Mouse (Mus musculus): Measurements from ENCODE around the gene Syn3. TPM values are rescaled to one million over a fixed set of nuclear protein-coding genes. Genes with fewer than 3 reads are reported as not detected.
A peak's percentile ranks its signal among the peaks of the same experiment; 100 is the strongest.

The Syn3 gene
- polyA plus RNA-seq, 1 experiment from 2014 or later = 0.99 TPM

- H3K9me3 ChIP-seq (replicated peaks; ENCODE audit: control insufficient read depth, low read length) = no peaks in the 10 kb centered on the region
- no peaks in the 10 kb centered on the region for H3K36me3 ChIP-seq (ENCODE audit: control insufficient read depth, insufficient read depth, low read length)
- no peak overlapping the region for H3K4me2 ChIP-seq
- no peak overlapping the region for H3K27ac ChIP-seq (ENCODE audit: low read depth, low read length)
- H3K4me1 ChIP-seq (ENCODE audit: control insufficient read depth, insufficient read depth, low read length) = peaks cover 18% of the 10 kb centered on the region
- H3K9ac ChIP-seq (ENCODE audit: low read depth, low read length) = no peak overlapping the region
- no peak for ATAC-seq (replicated peaks; ENCODE audit: insufficient number of reproducible peaks, low FRiP score, low TSS enrichment)
- 64% methylated on average over 8 of the region's 8 CpGs for WGBS (ENCODE audit: insufficient replicate concordance)
- H3K4me3 ChIP-seq (ENCODE audit: low read depth, low read length) = no peak overlapping the region
- H3K27me3 ChIP-seq (ENCODE audit: control insufficient read depth, insufficient read depth, low read length) = no peaks in the 10 kb centered on the region; the same call in 1 of the 2 replicates
Observed at GRCm38 (mm10) chr10:86363669-86364309, 134.9 kb downstream of the Syn3 start.

GRCm38 (mm10) chr10:86359699-86360098 is 139.0 kb downstream of the Syn3 start:
- Histone ChIP-seq H3K4me2 (no peak overlapping the region), H3K4me1 (ENCODE audit: control insufficient read depth, insufficient read depth, low read length) (0 out of 2 replicates have a peak, but pooled peaks cover 4% of the 10 kb centered on the region), H3K27ac (ENCODE audit: low read depth, low read length) (no peak overlapping the region), H3K9me3 (replicated peaks; ENCODE audit: control insufficient read depth, low read length) (no peaks in the 10 kb centered on the region), H3K27me3 (ENCODE audit: control insufficient read depth, insufficient read depth, low read length) (no peaks in the 10 kb centered on the region; the same call in 1 of the 2 replicates), H3K4me3 (ENCODE audit: low read depth, low read length) (no peak overlapping the region), H3K9ac (ENCODE audit: low read depth, low read length) (no peak overlapping the region), H3K36me3 (ENCODE audit: control insufficient read depth, insufficient read depth, low read length) (no peaks in the 10 kb centered on the region)
- 55% methylated on average over 4 of the region's 4 CpGs for WGBS (ENCODE audit: insufficient replicate concordance)
- no peak for ATAC-seq (replicated peaks; ENCODE audit: insufficient number of reproducible peaks, low FRiP score, low TSS enrichment)

- Histone ChIP-seq H3K9me3 (replicated peaks; ENCODE audit: control insufficient read depth, low read length) (no peaks in the 10 kb centered on the region), H3K27me3 (ENCODE audit: control insufficient read depth, insufficient read depth, low read length) (no peaks in the 10 kb centered on the region; the same call in 1 of the 2 replicates), H3K9ac (ENCODE audit: low read depth, low read length) (no peak overlapping the region), H3K4me2 (no peak overlapping the region), H3K27ac (ENCODE audit: low read depth, low read length) (no peak overlapping the region), H3K4me1 (ENCODE audit: control insufficient read depth, insufficient read depth, low read length) (0 out of 2 replicates have a peak, but pooled peaks cover 4% of the 10 kb centered on the region), H3K36me3 (ENCODE audit: control insufficient read depth, insufficient read depth, low read length) (no peaks in the 10 kb centered on the region), H3K4me3 (ENCODE audit: low read depth, low read length) (no peak overlapping the region)
- no peak for ATAC-seq (replicated peaks; ENCODE audit: insufficient number of reproducible peaks, low FRiP score, low TSS enrichment)
- WGBS (ENCODE audit: insufficient replicate concordance) = 80% methylated on average over 2 of the region's 2 CpGs
Observed at GRCm38 (mm10) chr10:86359208-86359607, 139.5 kb downstream of the Syn3 start.

GRCm38 (mm10) chr10:86358307-86358975 is 140.3 kb downstream of the Syn3 start:
- no peak overlapping the region for H3K27ac ChIP-seq (ENCODE audit: low read depth, low read length)

GRCm38 (mm10) chr10:86356819-86357563 is 141.7 kb downstream of the Syn3 start:
- ATAC-seq (replicated peaks; ENCODE audit: insufficient number of reproducible peaks, low FRiP score, low TSS enrichment) = no peak
- Histone ChIP-seq H3K27ac (ENCODE audit: low read depth, low read length) (no peak overlapping the region), H3K4me3 (ENCODE audit: low read depth, low read length) (no peak overlapping the region), H3K27me3 (ENCODE audit: control insufficient read depth, insufficient read depth, low read length) (no peaks in the 10 kb centered on the region; the same call in 1 of the 2 replicates), H3K9ac (ENCODE audit: low read depth, low read length) (no peak overlapping the region), H3K4me1 (ENCODE audit: control insufficient read depth, insufficient read depth, low read length) (no peaks in the 10 kb centered on the region), H3K4me2 (no peak overlapping the region), H3K9me3 (replicated peaks; ENCODE audit: control insufficient read depth, low read length) (no peaks in the 10 kb centered on the region), H3K36me3 (ENCODE audit: control insufficient read depth, insufficient read depth, low read length) (no peaks in the 10 kb centered on the region)
- WGBS (ENCODE audit: insufficient replicate concordance) = 47% methylated on average over 5 of the region's 5 CpGs

More at GRCm38 (mm10) chr10:86358307-86358975, 140.3 kb downstream of the Syn3 start:
- H3K4me3 ChIP-seq (ENCODE audit: low read depth, low read length) = no peak overlapping the region
- WGBS (ENCODE audit: insufficient replicate concordance) = 78% methylated on average over 7 of the region's 7 CpGs
- H3K4me2 ChIP-seq = no peak overlapping the region
- no peak overlapping the region for H3K9ac ChIP-seq (ENCODE audit: low read depth, low read length)
- no peaks in the 10 kb centered on the region for H3K36me3 ChIP-seq (ENCODE audit: control insufficient read depth, insufficient read depth, low read length)
- no peaks in the 10 kb centered on the region for H3K9me3 ChIP-seq (replicated peaks; ENCODE audit: control insufficient read depth, low read length)
- no peaks in the 10 kb centered on the region for H3K4me1 ChIP-seq (ENCODE audit: control insufficient read depth, insufficient read depth, low read length)
- no peaks in the 10 kb centered on the region; the same call in 1 of the 2 replicates for H3K27me3 ChIP-seq (ENCODE audit: control insufficient read depth, insufficient read depth, low read length)
- no peak for ATAC-seq (replicated peaks; ENCODE audit: insufficient number of reproducible peaks, low FRiP score, low TSS enrichment)

GRCm38 (mm10) chr10:86352521-86352920 is 146.2 kb downstream of the Syn3 start:
- no peaks in the 10 kb centered on the region for H3K9me3 ChIP-seq (replicated peaks; ENCODE audit: control insufficient read depth, low read length)
- H3K4me2 ChIP-seq = no peak overlapping the region
- 79% methylated on average over 3 of the region's 3 CpGs for WGBS (ENCODE audit: insufficient replicate concordance)
- no peaks in the 10 kb centered on the region for H3K4me1 ChIP-seq (ENCODE audit: control insufficient read depth, insufficient read depth, low read length)
- no peak overlapping the region for H3K27ac ChIP-seq (ENCODE audit: low read depth, low read length)
- no peak overlapping the region for H3K9ac ChIP-seq (ENCODE audit: low read depth, low read length)
- H3K36me3 ChIP-seq (ENCODE audit: control insufficient read depth, insufficient read depth, low read length) = no peaks in the 10 kb centered on the region; the same call in 1 of the 2 replicates
- no peak for ATAC-seq (replicated peaks; ENCODE audit: insufficient number of reproducible peaks, low FRiP score, low TSS enrichment)
- H3K27me3 ChIP-seq (ENCODE audit: control insufficient read depth, insufficient read depth, low read length) = no peaks in the 10 kb centered on the region
- H3K4me3 ChIP-seq (ENCODE audit: low read depth, low read length) = no peak overlapping the region

GRCm38 (mm10) chr10:86351287-86351686 is 147.4 kb downstream of the Syn3 start:
- Histone ChIP-seq H3K4me3 (ENCODE audit: low read depth, low read length) (no peak overlapping the region), H3K36me3 (ENCODE audit: control insufficient read depth, insufficient read depth, low read length) (no peaks in the 10 kb centered on the region; the same call in 1 of the 2 replicates), H3K9ac (ENCODE audit: low read depth, low read length) (no peak overlapping the region), H3K9me3 (replicated peaks; ENCODE audit: control insufficient read depth, low read length) (no peaks in the 10 kb centered on the region), H3K27ac (ENCODE audit: low read depth, low read length) (no peak overlapping the region), H3K27me3 (ENCODE audit: control insufficient read depth, insufficient read depth, low read length) (no peaks in the 10 kb centered on the region), H3K4me1 (ENCODE audit: control insufficient read depth, insufficient read depth, low read length) (peaks cover 2% of the 10 kb centered on the region; the same call in 1 of the 2 replicates), H3K4me2 (no peak overlapping the region)
- 72% methylated on average over 2 of the region's 2 CpGs for WGBS (ENCODE audit: insufficient replicate concordance)
- no peak for ATAC-seq (replicated peaks; ENCODE audit: insufficient number of reproducible peaks, low FRiP score, low TSS enrichment)

- Histone ChIP-seq H3K27ac (ENCODE audit: low read depth, low read length) (no peak overlapping the region), H3K4me3 (ENCODE audit: low read depth, low read length) (no peak overlapping the region), H3K36me3 (ENCODE audit: control insufficient read depth, insufficient read depth, low read length) (peaks cover 5% of the 10 kb centered on the region), H3K4me1 (ENCODE audit: control insufficient read depth, insufficient read depth, low read length) (peaks cover 24% of the 10 kb centered on the region), H3K9ac (ENCODE audit: low read depth, low read length) (no peak overlapping the region), H3K4me2 (no peak overlapping the region), H3K27me3 (ENCODE audit: control insufficient read depth, insufficient read depth, low read length) (no peaks in the 10 kb centered on the region), H3K9me3 (replicated peaks; ENCODE audit: control insufficient read depth, low read length) (no peaks in the 10 kb centered on the region)
- 0 out of 2 replicates have a peak, but pooled peaks have one; percentile 52 for ATAC-seq (replicated peaks; ENCODE audit: insufficient number of reproducible peaks, low FRiP score, low TSS enrichment)
- 34% methylated on average over 3 of the region's 3 CpGs for WGBS (ENCODE audit: insufficient replicate concordance)
Observed at GRCm38 (mm10) chr10:86346235-86346840, 152.4 kb downstream of the Syn3 start.

Data from heart, embryonic 11.5 days (tissue).